Mouse (Mus musculus) limb, embryonic 12.5 days (tissue): ENCODE data around the gene Rnf26. TPM values are rescaled to one million over a fixed set of nuclear protein-coding genes. Genes with fewer than 3 reads are reported as not detected.

ENCODE experiments used
- ATAC-seq: fragments of 200-750 bp; cut with Nextera tagmentation; 2 replicates; pipeline ENCODE4 v1.8.0; 2017; ENCODE audit warnings: low read depth, moderate TSS enrichment; ENCODE audit not compliant: insufficient number of reproducible peaks, insufficient read depth, low FRiP score, low TSS enrichment
- H3K27ac ChIP-seq: fragments of 300-500 bp; sonication (generic); 2 replicates; pipeline ENCODE4 v1.5.1; 2016; ENCODE audit warnings: mild to moderate bottlenecking, moderate library complexity
- H3K27me3 ChIP-seq: fragments of 300-500 bp; sonication (generic); 2 replicates; pipeline ENCODE4 v1.6.1; 2016; ENCODE audit warnings: mild to moderate bottlenecking, moderate library complexity
- H3K36me3 ChIP-seq: fragments of 300-500 bp; sonication (generic); 2 replicates; pipeline ENCODE4 v1.6.1; 2016; ENCODE audit warnings: mild to moderate bottlenecking, moderate library complexity
- H3K4me1 ChIP-seq: fragments of 300-500 bp; sonication (generic); replicated peaks from 2 replicates; pipeline ENCODE4 v1.6.1; 2016
- H3K4me2 ChIP-seq: fragments of 300-500 bp; sonication (generic); 2 replicates; pipeline ENCODE4 v1.6.1; 2016; ENCODE audit warnings: mild to moderate bottlenecking, moderate library complexity
- H3K4me3 ChIP-seq: fragments of 300-500 bp; sonication (generic); replicated peaks from 2 replicates; pipeline ENCODE4 v1.5.1; 2016; ENCODE audit warnings: mild to moderate bottlenecking
- H3K9ac ChIP-seq: fragments of 300-500 bp; sonication (generic); replicated peaks from 2 replicates; pipeline ENCODE4 v1.6.1; 2016; ENCODE audit warnings: mild to moderate bottlenecking, moderate library complexity
- H3K9me3 ChIP-seq: fragments of 300-500 bp; sonication (generic); 2 replicates; pipeline ENCODE4 v1.6.1; 2016; ENCODE audit warnings: mild to moderate bottlenecking, moderate library complexity
- WGBS: fragments of 180-500 bp; shearing (Covaris S2); methylation state at CpG from one replicate; pipeline ENCODE4 v1.1.7; 2016; 5-methylcytosine and 5-hydroxymethylcytosine counted together
- polyA plus RNA-seq: library from polyadenylated mRNA; unstranded; fragments of >200 nt; fragmentation: Nextera tagmentation; extraction: Ambion mirVana; gene quantifications from 2 replicates; pipeline ENCODE4 v1.2.1, GENCODE M21; 2016

Rnf26 gene
- polyA plus RNA-seq, 1 experiment from 2014 or later, result 91.4 TPM

DNA sequence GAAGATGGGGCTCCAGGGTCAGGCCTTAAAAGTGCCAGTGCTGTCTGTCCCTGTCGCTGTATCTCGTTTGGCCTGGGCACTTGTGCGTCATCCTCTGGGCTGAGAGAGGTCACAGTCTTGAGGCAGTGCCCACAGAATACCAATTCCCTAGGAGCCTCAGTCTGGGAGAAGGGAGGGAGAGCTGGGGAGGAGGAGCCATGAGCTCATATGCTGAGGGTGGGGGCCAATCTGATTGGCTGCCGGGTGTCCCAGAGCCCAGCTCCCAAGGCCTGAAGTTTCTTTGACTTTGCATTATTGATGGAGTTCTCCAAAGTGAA is 40.8 kb downstream of the Rnf26 start:
- WGBS, result 38% methylated on average over 4 of the region's 4 CpGs
- Histone ChIP-seq H3K4me1 (peaks cover 37% of the 10 kb centered on the region), H3K4me3 (no peak overlapping the region), H3K36me3 (no peaks in the 10 kb centered on the region), H3K4me2 (0 out of 2 replicates have a peak overlapping the region, but pooled peaks have one; percentile 26), H3K9me3 (no peaks in the 10 kb centered on the region), H3K27ac (no peak overlapping the region), H3K9ac (no peak overlapping the region), H3K27me3 (peaks cover 23% of the 10 kb centered on the region)
- ATAC-seq, result no peak

DNA sequence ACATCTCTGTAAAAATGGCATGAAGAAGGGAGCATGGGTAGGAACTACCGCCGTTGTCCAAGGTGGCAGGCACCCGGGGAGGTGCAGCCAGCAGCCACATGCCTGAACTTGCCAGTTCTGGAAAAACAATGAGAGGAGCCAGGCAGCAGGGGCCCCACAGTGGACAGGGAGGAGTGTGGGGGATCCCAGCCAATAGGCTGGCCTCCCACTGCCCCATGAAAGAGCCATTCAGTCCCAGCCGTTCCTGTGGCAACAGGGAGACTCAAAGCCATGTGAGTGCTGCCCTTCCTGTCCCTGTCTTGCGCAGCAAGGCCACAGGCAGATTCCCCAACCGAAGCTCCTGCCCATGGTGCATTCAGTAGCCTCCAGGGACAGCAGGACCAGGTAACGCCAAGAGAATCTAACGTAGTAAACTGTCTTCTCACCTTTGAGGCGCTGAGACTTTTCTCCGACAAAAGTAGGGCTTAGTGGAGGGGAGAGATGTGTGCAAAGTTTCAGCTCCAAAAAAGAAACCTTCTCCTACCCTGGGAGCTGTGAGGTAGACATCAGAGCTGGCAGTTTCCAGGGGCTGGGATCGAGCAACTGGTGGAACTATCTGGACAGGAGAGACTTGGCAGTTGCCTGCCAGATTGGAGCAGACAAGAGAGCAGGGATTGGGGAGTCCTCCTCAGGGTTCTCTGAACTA is 41.3 kb downstream of the Rnf26 start:
- WGBS, result 39% methylated on average over 11 of the region's 11 CpGs
- Histone ChIP-seq H3K27ac (no peak overlapping the region), H3K4me2 (peak overlapping the region; percentile 26; the same call in 1 of the 2 replicates), H3K27me3 (peaks cover 23% of the 10 kb centered on the region), H3K36me3 (no peaks in the 10 kb centered on the region), H3K4me1 (peaks cover 40% of the 10 kb centered on the region), H3K9me3 (no peaks in the 10 kb centered on the region), H3K4me3 (no peak overlapping the region), H3K9ac (no peak overlapping the region)
- ATAC-seq, result no peak

- no peak overlapping the region for H3K9ac ChIP-seq
- H3K9me3 ChIP-seq, result no peaks in the 10 kb centered on the region
- no peak overlapping the region for H3K4me3 ChIP-seq
- peaks cover 40% of the 10 kb centered on the region for H3K4me1 ChIP-seq
- 22% methylated on average over 8 of the region's 8 CpGs for WGBS
- H3K27ac ChIP-seq, result no peak overlapping the region
- H3K27me3 ChIP-seq, result peaks cover 23% of the 10 kb centered on the region
- H3K4me2 ChIP-seq, result no peak overlapping the region
- no peaks in the 10 kb centered on the region for H3K36me3 ChIP-seq
- ATAC-seq, result no peak
Observed at GRCm38 (mm10) chr9:44070844-44071231, 42.5 kb downstream of the Rnf26 start.

- no peak for ATAC-seq
- H3K4me1 ChIP-seq, result peaks cover 35% of the 10 kb centered on the region
Observed at GRCm38 (mm10) chr9:44070113-44070843, 43.0 kb downstream of the Rnf26 start.

GRCm38 (mm10) chr9:44069252-44069651 is 44.1 kb downstream of the Rnf26 start:
- Histone ChIP-seq H3K36me3 (no peaks in the 10 kb centered on the region), H3K4me2 (no peak overlapping the region), H3K9me3 (no peaks in the 10 kb centered on the region), H3K9ac (no peak overlapping the region), H3K4me1 (peaks cover 35% of the 10 kb centered on the region), H3K4me3 (no peak overlapping the region), H3K27me3 (peaks cover 18% of the 10 kb centered on the region), H3K27ac (no peak overlapping the region)
- 20% methylated on average over 7 of the region's 7 CpGs for WGBS
- ATAC-seq, result no peak

More at GRCm38 (mm10) chr9:44070113-44070843, 43.0 kb downstream of the Rnf26 start:
- Histone ChIP-seq H3K4me2 (no peak overlapping the region), H3K4me3 (no peak overlapping the region), H3K36me3 (no peaks in the 10 kb centered on the region), H3K27ac (no peak overlapping the region), H3K27me3 (peaks cover 20% of the 10 kb centered on the region), H3K9me3 (no peaks in the 10 kb centered on the region), H3K9ac (no peak overlapping the region)
- 62% methylated on average over 14 of the region's 14 CpGs for WGBS

- H3K4me3 ChIP-seq, result no peak overlapping the region
- peak overlapping the region; percentile 90 for H3K4me2 ChIP-seq
- 72% methylated on average over 6 of the region's 6 CpGs for WGBS
- H3K9ac ChIP-seq, result no peak overlapping the region
- H3K9me3 ChIP-seq, result no peaks in the 10 kb centered on the region
- H3K27me3 ChIP-seq, result peaks cover 18% of the 10 kb centered on the region
- H3K36me3 ChIP-seq, result no peaks in the 10 kb centered on the region
- H3K27ac ChIP-seq, result no peak overlapping the region
- no peak for ATAC-seq
- H3K4me1 ChIP-seq, result peaks cover 35% of the 10 kb centered on the region
Observed at GRCm38 (mm10) chr9:44067960-44068330, 45.4 kb downstream of the Rnf26 start.

- Histone ChIP-seq H3K9me3 (no peaks in the 10 kb centered on the region), H3K4me3 (peak overlapping the region; percentile 49), H3K27ac (no peak overlapping the region), H3K27me3 (peaks cover 18% of the 10 kb centered on the region), H3K36me3 (no peaks in the 10 kb centered on the region), H3K4me1 (peaks cover 29% of the 10 kb centered on the region), H3K9ac (peak overlapping the region; percentile 57), H3K4me2 (peak overlapping the region; percentile 90)
- ATAC-seq, result peak; percentile 41; the same call in 1 of the 2 replicates
- WGBS, result 7% methylated on average over 15 of the region's 15 CpGs
Observed at GRCm38 (mm10) chr9:44067241-44067959, 45.9 kb downstream of the Rnf26 start.

DNA sequence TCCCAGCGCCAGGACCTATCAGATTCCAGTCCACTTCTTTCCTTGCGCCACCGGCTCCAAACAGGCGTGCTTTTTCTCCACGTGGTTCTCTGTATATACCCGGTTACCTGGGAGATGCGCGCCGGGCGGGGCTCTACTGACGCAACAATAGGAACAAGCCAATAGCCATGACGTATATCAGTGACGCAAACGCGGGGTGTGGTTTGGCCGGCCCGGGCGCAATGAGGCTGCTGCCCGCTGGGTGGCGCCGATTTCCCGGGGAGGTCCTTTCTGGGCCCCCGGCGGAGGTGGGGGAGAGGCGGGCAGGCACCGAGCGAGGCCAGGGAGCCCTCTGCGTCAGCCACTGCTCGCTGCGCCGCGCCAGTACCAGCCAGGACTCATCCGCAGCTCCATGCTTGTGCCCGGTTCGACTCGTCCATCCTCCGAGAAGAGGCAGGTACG is 46.5 kb downstream of the Rnf26 start, which contains the start of gene Usp2:
Gene Usp2 (plus strand): TSS at position 237 of the 441 bp plus-strand sequence.
- WGBS, result under 1% methylated on average over 38 of the region's 38 CpGs
- H3K4me2 ChIP-seq, result peak within 1 kb of the TSS; percentile 90
- peaks cover 18% of the 10 kb centered on the region for H3K27me3 ChIP-seq
- peak; percentile 96 for ATAC-seq
- H3K9ac ChIP-seq, result peak within 1 kb of the TSS; percentile 57
- no peak within 1 kb of the TSS for H3K27ac ChIP-seq
- H3K9me3 ChIP-seq, result no peaks in the 10 kb centered on the region
- peaks cover 23% of the 10 kb centered on the region for H3K4me1 ChIP-seq
- no peaks in the 10 kb centered on the region for H3K36me3 ChIP-seq
- H3K4me3 ChIP-seq, result peak within 1 kb of the TSS; percentile 49

DNA sequence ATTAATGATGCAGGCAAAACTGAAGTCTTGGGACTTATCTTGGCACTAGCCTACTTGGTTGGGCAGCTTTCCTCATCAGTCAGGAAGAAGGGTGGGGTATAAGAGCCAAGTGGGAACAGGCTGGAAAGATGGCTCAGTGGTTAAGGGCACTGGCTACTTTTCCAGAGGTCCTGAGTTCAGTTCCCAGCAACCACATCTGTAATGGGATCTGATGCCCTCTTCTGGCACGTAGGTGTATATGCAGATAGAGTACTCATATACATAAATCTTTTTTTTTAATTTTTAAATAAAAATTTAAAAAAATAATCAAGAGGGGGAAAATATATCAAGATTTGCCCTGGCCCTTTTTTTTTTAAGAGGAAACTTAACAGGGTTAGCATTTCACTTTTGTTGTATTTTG is 48.1 kb downstream of the Rnf26 start:
- 46% methylated on average over 1 of the region's 1 CpGs for WGBS
- no peak for ATAC-seq
- Histone ChIP-seq H3K4me3 (no peak overlapping the region), H3K9me3 (no peaks in the 10 kb centered on the region), H3K27me3 (peaks cover 12% of the 10 kb centered on the region), H3K36me3 (no peaks in the 10 kb centered on the region), H3K4me2 (no peak overlapping the region), H3K4me1 (peaks cover 10% of the 10 kb centered on the region), H3K9ac (no peak overlapping the region), H3K27ac (no peak overlapping the region)

DNA sequence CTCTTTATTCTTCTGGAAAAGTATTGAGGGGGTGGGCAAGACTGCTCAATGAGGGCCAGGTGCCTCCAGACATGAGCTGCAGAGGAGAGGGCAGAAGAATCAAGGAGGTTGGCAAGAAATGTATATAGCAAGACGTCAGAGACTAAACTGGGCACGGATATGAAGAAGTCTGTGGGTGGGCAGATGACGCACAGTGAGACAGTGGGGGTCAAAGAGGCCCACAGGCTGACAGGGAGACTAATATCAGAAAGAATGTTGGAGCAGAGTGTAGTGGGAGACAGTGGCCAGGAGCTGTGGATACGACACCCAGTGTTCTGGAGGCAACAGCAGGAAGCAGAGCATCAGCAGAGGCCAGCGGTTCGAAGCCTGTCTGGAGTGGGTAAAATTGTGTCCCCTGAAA is 54.7 kb downstream of the Rnf26 start:
- 83% methylated on average over 6 of the region's 6 CpGs for WGBS
- H3K4me1 ChIP-seq, result no peaks in the 10 kb centered on the region
- no peaks in the 10 kb centered on the region for H3K27me3 ChIP-seq
- H3K9ac ChIP-seq, result no peak overlapping the region
- no peak overlapping the region for H3K4me3 ChIP-seq
- H3K9me3 ChIP-seq, result 0 out of 2 replicates have a peak, but pooled peaks cover 3% of the 10 kb centered on the region
- H3K36me3 ChIP-seq, result no peaks in the 10 kb centered on the region
- no peak overlapping the region for H3K4me2 ChIP-seq
- ATAC-seq, result no peak
- H3K27ac ChIP-seq, result no peak overlapping the region

GRCm38 (mm10) chr9:44053936-44054335 is 59.4 kb downstream of the Rnf26 start:
- H3K9ac ChIP-seq, result no peak overlapping the region
- WGBS, result 90% methylated on average over 1 of the region's 1 CpGs
- no peak overlapping the region for H3K4me2 ChIP-seq
- H3K4me1 ChIP-seq, result no peaks in the 10 kb centered on the region
- no peaks in the 10 kb centered on the region for H3K27me3 ChIP-seq
- H3K4me3 ChIP-seq, result no peak overlapping the region
- no peak for ATAC-seq
- no peak overlapping the region for H3K27ac ChIP-seq
- H3K36me3 ChIP-seq, result no peaks in the 10 kb centered on the region
- 0 out of 2 replicates have a peak, but pooled peaks cover 3% of the 10 kb centered on the region for H3K9me3 ChIP-seq
